Mouse (Mus musculus) forebrain, embryonic 11.5 days (tissue): ENCODE results near the gene Dnm2. TPM values are rescaled to one million over a fixed set of nuclear protein-coding genes. Genes with fewer than 3 reads are reported as not detected.

ENCODE experiments used
- ATAC-seq: fragments of 200-750 bp; cut with Nextera tagmentation; replicated peaks from 2 replicates; pipeline ENCODE4 v1.8.0; 2017; ENCODE audit warnings: moderate TSS enrichment; ENCODE audit not compliant: low FRiP score
- DNase-seq: peaks from one replicate; pipeline ENCODE4 v3.0.0-alpha.2; 2017; ENCODE audit warnings: low spot score
- H3K27ac ChIP-seq: fragments of 300-500 bp; sonication (generic); 2 replicates; pipeline ENCODE4 v1.5.1; 2014; ENCODE audit warnings: low read depth, low read length
- H3K27me3 ChIP-seq: fragments of 300-500 bp; sonication (generic); 2 replicates; pipeline ENCODE4 v1.6.1; 2014; ENCODE audit warnings: mild to moderate bottlenecking, low read length, mixed read lengths; ENCODE audit not compliant: control insufficient read depth, insufficient read depth
- H3K36me3 ChIP-seq: fragments of 300-500 bp; sonication (generic); 2 replicates; pipeline ENCODE4 v1.6.1; 2014; ENCODE audit warnings: mild to moderate bottlenecking, low read length, moderate library complexity, mixed read lengths; ENCODE audit not compliant: control insufficient read depth, insufficient read depth
- H3K4me1 ChIP-seq: fragments of 300-500 bp; sonication (generic); replicated peaks from 2 replicates; pipeline ENCODE4 v1.6.1; 2014; ENCODE audit warnings: low read length, mixed read lengths; ENCODE audit not compliant: control insufficient read depth, insufficient read depth
- H3K4me2 ChIP-seq: fragments of 300-500 bp; sonication (generic); 2 replicates; pipeline ENCODE4 v1.6.1; 2014; ENCODE audit warnings: low read depth, mild to moderate bottlenecking, low read length, moderate library complexity, mixed read lengths; ENCODE audit not compliant: severe bottlenecking
- H3K4me3 ChIP-seq: fragments of 300-500 bp; sonication (generic); 2 replicates; pipeline ENCODE4 v1.5.1; 2014; ENCODE audit warnings: low read depth, low read length
- H3K9ac ChIP-seq: fragments of 300-500 bp; sonication (generic); 2 replicates; pipeline ENCODE4 v1.6.1; 2014; ENCODE audit warnings: low read length
- H3K9me3 ChIP-seq: fragments of 300-500 bp; sonication (generic); 2 replicates; pipeline ENCODE4 v1.6.1; 2016; ENCODE audit warnings: low read length, mixed read lengths; ENCODE audit not compliant: control insufficient read depth
- WGBS: fragments of 180-500 bp; shearing (Covaris S2); extraction: QIAGEN DNeasy Blood & Tissue Kit; methylation state at CpG from one replicate; pipeline ENCODE4 v1.1.7; 2014; 5-methylcytosine and 5-hydroxymethylcytosine counted together
- polyA plus RNA-seq: library from polyadenylated mRNA; unstranded; fragments of >200 nt; fragmentation: Nextera tagmentation; extraction: Ambion mirVana; gene quantifications from 2 replicates; pipeline ENCODE4 v1.2.1, GENCODE M21; 2014

Gene Dnm2
- polyA plus RNA-seq: 72.8 and 74.0 TPM in 2 replicates

- peak within 1 kb of the TSS; percentile 75 for H3K27ac ChIP-seq
- no peaks in the 10 kb centered on the region for H3K27me3 ChIP-seq
- WGBS: under 1% methylated on average over 82 of the region's 82 CpGs
- peak within 1 kb of the TSS; percentile 60 for H3K4me2 ChIP-seq
- no peaks in the 10 kb centered on the region for H3K36me3 ChIP-seq
- peak; percentile 96 for DNase-seq
- H3K4me3 ChIP-seq: peak within 1 kb of the TSS; percentile 97
- no peaks in the 10 kb centered on the region for H3K9me3 ChIP-seq
- peaks cover 6% of the 10 kb centered on the region for H3K4me1 ChIP-seq
- peak; percentile 98 for ATAC-seq
- H3K9ac ChIP-seq: peak within 1 kb of the TSS; percentile 86
These were observed at the start of gene Dnm2 for GRCm38 (mm10) chr9:21424631-21425555. Dnm2 (plus strand) TSS chr9:21424908.

GRCm38 (mm10) chr9:21379195-21379594 lies 45.5 kb upstream of the Dnm2 start:
- Histone ChIP-seq H3K36me3 (no peaks in the 10 kb centered on the region; the same call in 1 of the 2 replicates), H3K4me3 (no peak overlapping the region)

GRCm38 (mm10) chr9:21380868-21381267 lies 43.8 kb upstream of the Dnm2 start:
- Histone ChIP-seq H3K27ac (no peak overlapping the region), H3K4me1 (no peaks in the 10 kb centered on the region), H3K36me3 (no peaks in the 10 kb centered on the region), H3K9me3 (no peaks in the 10 kb centered on the region), H3K4me2 (no peak overlapping the region), H3K9ac (no peak overlapping the region), H3K4me3 (no peak overlapping the region), H3K27me3 (no peaks in the 10 kb centered on the region)
- DNase-seq (no peak), ATAC-seq (no peak)

More at GRCm38 (mm10) chr9:21379195-21379594, 45.5 kb upstream of the Dnm2 start:
- Histone ChIP-seq H3K9me3 (no peaks in the 10 kb centered on the region), H3K27ac (no peak overlapping the region), H3K4me2 (no peak overlapping the region), H3K9ac (no peak overlapping the region), H3K4me1 (no peaks in the 10 kb centered on the region), H3K27me3 (no peaks in the 10 kb centered on the region)
- WGBS: 83% methylated on average over 3 of the region's 3 CpGs
- ATAC-seq (no peak), DNase-seq (no peak)

- Histone ChIP-seq H3K4me2 (no peak overlapping the region), H3K27ac (no peak overlapping the region), H3K9me3 (no peaks in the 10 kb centered on the region), H3K36me3 (0 out of 2 replicates have a peak, but pooled peaks cover under 1% of the 10 kb centered on the region), H3K9ac (no peak overlapping the region), H3K27me3 (no peaks in the 10 kb centered on the region), H3K4me3 (no peak overlapping the region), H3K4me1 (no peaks in the 10 kb centered on the region)
- ATAC-seq: no peak
- no peak for DNase-seq
These were observed 40.7 kb upstream of the Dnm2 start for GRCm38 (mm10) chr9:21383966-21384365.

- H3K36me3 ChIP-seq: peaks cover 37% of the 10 kb centered on the region
- no peaks in the 10 kb centered on the region for H3K9me3 ChIP-seq
- H3K9ac ChIP-seq: no peak overlapping the region
- H3K27ac ChIP-seq: no peak overlapping the region
- whole genome bisulfite sequencing: 94% methylated on average over 10 of the region's 10 CpGs
- no peak for ATAC-seq
- no peaks in the 10 kb centered on the region for H3K4me1 ChIP-seq
- no peaks in the 10 kb centered on the region for H3K27me3 ChIP-seq
- no peak for DNase-seq
- no peak overlapping the region for H3K4me2 ChIP-seq
- H3K4me3 ChIP-seq: no peak overlapping the region
These were observed 32.0 kb upstream of the Dnm2 start for GRCm38 (mm10) chr9:21392646-21393175.

GRCm38 (mm10) chr9:21395692-21396091 lies 29.0 kb upstream of the Dnm2 start:
- Histone ChIP-seq H3K9me3 (no peaks in the 10 kb centered on the region), H3K4me3 (no peak overlapping the region), H3K27me3 (no peaks in the 10 kb centered on the region), H3K9ac (no peak overlapping the region; the same call in 1 of the 2 replicates), H3K27ac (no peak overlapping the region), H3K36me3 (peaks cover 48% of the 10 kb centered on the region), H3K4me1 (no peaks in the 10 kb centered on the region), H3K4me2 (no peak overlapping the region)
- no peak for DNase-seq
- whole genome bisulfite sequencing: 90% methylated on average over 3 of the region's 3 CpGs
- ATAC-seq: no peak

GRCm38 (mm10) chr9:21397170-21397569 lies 27.5 kb upstream of the Dnm2 start:
- H3K27ac ChIP-seq: no peak overlapping the region
- WGBS: 100% methylated on average over 3 of the region's 3 CpGs
- H3K9me3 ChIP-seq: no peaks in the 10 kb centered on the region
- H3K4me3 ChIP-seq: no peak overlapping the region
- no peak for DNase-seq
- no peaks in the 10 kb centered on the region for H3K27me3 ChIP-seq
- H3K4me2 ChIP-seq: no peak overlapping the region
- H3K9ac ChIP-seq: no peak overlapping the region
- no peak for ATAC-seq
- H3K4me1 ChIP-seq: no peaks in the 10 kb centered on the region
- H3K36me3 ChIP-seq: peaks cover 48% of the 10 kb centered on the region

- WGBS: 91% methylated on average over 9 of the region's 9 CpGs
- ATAC-seq: no peak
- Histone ChIP-seq H3K4me2 (no peak overlapping the region), H3K27ac (no peak overlapping the region), H3K27me3 (no peaks in the 10 kb centered on the region), H3K9me3 (no peaks in the 10 kb centered on the region), H3K36me3 (peaks cover 49% of the 10 kb centered on the region), H3K4me1 (no peaks in the 10 kb centered on the region), H3K4me3 (no peak overlapping the region), H3K9ac (no peak overlapping the region)
- DNase-seq: no peak
These were observed 23.7 kb upstream of the Dnm2 start for GRCm38 (mm10) chr9:21401042-21401441.
